Mouse (Mus musculus) right cerebral cortex, postnatal 25 days (tissue): ENCODE results near the gene Olfr978.
"Not testable (repeated sequence)": the region's sequence is repeated elsewhere in the genome, so short reads cannot be mapped to it uniquely, and the experiment has no call there.

Experiments used
- DNase-seq: peaks from one replicate; pipeline ENCODE4 v3.0.0; 2022

Gene Olfr978

GRCm38 (mm10) chr9:39991813-39992212, at the start of gene Olfr978:
Gene Olfr978, plus strand, starts transcription at chr9:39992113.
- DNase-seq, result no peak

- no peak for DNase-seq
These were observed 40.0 kb upstream of the Olfr978 start, which contains the start of gene Olfr975 for GRCm38 (mm10) chr9:39951946-39952345. Gene Olfr975, minus strand, starts transcription at chr9:39952046.

- DNase-seq, result not testable (repeated sequence)
These were observed 30.9 kb upstream of the Olfr978 start, which contains the start of gene Olfr976 for GRCm38 (mm10) chr9:39961033-39961432. Gene Olfr976, minus strand, starts transcription at chr9:39961133.

- not testable (repeated sequence) for DNase-seq
These were observed 15.2 kb upstream of the Olfr978 start for GRCm38 (mm10) chr9:39976581-39977145.

GRCm38 (mm10) chr9:40003365-40003764, 11.5 kb downstream of the Olfr978 start, which contains the start of gene Olfr979:
Gene Olfr979, minus strand, starts transcription at chr9:40003465.
- no peak for DNase-seq

- DNase-seq, result no peak
These were observed 17.6 kb downstream of the Olfr978 start, which contains the start of gene Olfr980 for GRCm38 (mm10) chr9:40009482-40009881. Gene Olfr980, minus strand, starts transcription at chr9:40009582.

- DNase-seq, result no peak
These were observed 29.3 kb downstream of the Olfr978 start, which contains the start of gene Olfr981 for GRCm38 (mm10) chr9:40021164-40021563. Gene Olfr981, plus strand, starts transcription at chr9:40021464.
